Mouse (Mus musculus): ENCODE measurements at regions not wholly inside any gene's neighbourhood (a gene's known extent, or its start where the extent isn't known, plus 50 kb on each side); places are given as distances from the start of the nearest gene placed in this dataset.

DNA sequence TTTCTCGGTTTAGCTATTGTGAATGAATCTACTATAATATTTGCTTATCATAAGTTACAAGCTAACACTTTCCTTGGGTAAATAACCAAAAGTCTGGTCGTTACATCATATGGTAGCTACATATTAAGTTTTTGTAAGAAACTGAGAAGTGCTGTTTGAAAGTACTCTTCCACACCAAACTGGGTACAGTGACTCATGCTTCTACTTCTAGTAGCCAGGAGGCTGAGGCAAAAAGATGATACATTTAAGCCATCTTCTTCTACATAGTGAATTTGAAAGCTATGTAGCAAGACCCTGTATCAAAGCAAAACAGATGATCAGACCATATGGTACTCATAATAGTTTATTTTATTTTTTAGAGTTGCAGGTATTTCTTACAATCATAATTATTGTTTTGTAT lies 335.8 kb upstream of the Frg1 start:
- DNase-seq (ENCODE audit: low spot score) (no peak), ATAC-seq (no peak)
- WGBS = 91% methylated on average over 2 of the region's 2 CpGs
- Histone ChIP-seq H3K9me3 (ENCODE audit: low read length) (no peaks in the 10 kb centered on the region), H3K4me2 (ENCODE audit: low read depth, low read length) (no peak overlapping the region), H3K27ac (no peak overlapping the region), H3K4me1 (ENCODE audit: insufficient read depth, low read length) (no peaks in the 10 kb centered on the region), H3K36me3 (ENCODE audit: insufficient read depth, low read length) (no peaks in the 10 kb centered on the region), H3K9ac (replicated peaks; ENCODE audit: low read length) (no peak overlapping the region), H3K4me3 (ENCODE audit: low read length) (no peak overlapping the region), H3K27me3 (ENCODE audit: insufficient read depth, low read length) (no peaks in the 10 kb centered on the region)
- TF ChIP-seq CTCF (IDR thresholded peaks at IDR 0.05; ENCODE audit: low read depth) = no peak

DNA sequence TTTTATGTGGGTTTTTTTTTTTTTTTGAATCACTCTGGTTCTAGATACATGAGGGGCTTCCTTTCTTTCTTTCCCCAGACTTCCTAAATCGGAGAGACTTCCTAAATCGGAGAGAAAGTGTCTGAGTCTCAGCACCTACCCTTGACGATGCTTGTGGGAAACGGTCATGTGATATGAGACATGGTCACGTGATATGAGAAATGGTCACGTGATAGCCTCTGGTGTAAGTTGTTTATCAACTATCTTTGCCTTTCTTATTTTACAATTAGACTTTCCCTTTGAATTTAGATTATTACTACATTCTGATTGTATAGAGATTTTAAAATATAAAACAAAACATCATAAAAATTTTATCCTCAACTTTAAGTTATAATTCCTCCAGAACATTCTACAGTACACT lies 330.1 kb upstream of the Frg1 start:
- 96% methylated on average over 6 of the region's 6 CpGs for WGBS
- H3K9me3 ChIP-seq (ENCODE audit: low read length) = no peaks in the 10 kb centered on the region
- no peak for DNase-seq (ENCODE audit: low spot score)

DNA sequence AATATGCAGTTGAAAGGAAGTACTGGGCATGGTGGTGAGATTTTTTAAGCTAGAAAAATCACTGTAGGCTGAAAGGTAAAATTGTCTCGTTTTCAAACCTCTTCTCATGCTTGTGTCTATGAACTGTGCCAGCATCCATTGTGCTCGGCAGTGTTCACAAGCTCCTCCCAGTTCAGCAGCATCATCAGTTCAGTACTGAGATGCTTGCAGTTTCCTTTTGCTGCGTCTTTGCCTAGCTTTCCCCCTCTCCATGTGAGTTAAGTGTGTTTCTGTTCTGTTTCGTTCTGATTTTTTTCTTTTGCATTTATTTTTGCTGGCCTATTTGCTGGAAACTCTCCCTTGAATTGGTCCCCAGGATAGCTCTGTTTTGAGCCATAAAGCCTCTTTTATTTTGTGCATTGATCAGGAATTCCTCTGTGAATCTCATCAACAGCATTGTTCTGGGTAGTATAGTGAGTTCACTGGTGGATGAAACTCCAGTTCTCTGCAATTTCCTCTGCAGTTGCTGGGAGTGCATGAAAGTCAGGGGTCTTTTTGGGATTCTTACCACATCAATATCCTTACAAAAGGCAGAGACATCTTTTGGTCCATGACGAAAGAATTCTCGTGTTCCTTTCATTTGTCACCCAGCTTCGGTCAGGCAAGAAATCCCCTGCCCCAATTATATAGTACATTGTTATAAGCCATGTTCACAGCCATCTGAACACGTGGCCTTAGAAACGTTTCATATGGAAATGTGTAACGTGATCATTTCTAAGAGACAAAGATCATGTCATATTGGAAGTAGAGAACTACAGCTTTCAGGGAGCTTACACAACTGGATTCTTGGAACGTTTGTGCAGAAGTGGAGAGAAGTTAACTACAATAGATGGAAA lies 326.2 kb upstream of the Frg1 start:
- no peaks in the 10 kb centered on the region for H3K36me3 ChIP-seq (ENCODE audit: insufficient read depth, low read length)
- H3K4me3 ChIP-seq (ENCODE audit: low read length) = no peak overlapping the region
- H3K4me2 ChIP-seq (ENCODE audit: low read depth, low read length) = peak overlapping the region; percentile 27
- no peak for TF ChIP-seq CTCF (IDR thresholded peaks at IDR 0.05; ENCODE audit: low read depth)
- DNase-seq (ENCODE audit: low spot score) (peak; percentile 42), ATAC-seq (0 out of 2 replicates have a peak, but pooled peaks have one; percentile 62)
- no peaks in the 10 kb centered on the region for H3K27me3 ChIP-seq (ENCODE audit: insufficient read depth, low read length)
- no peaks in the 10 kb centered on the region for H3K9me3 ChIP-seq (ENCODE audit: low read length)
- H3K27ac ChIP-seq = no peak overlapping the region
- 19% methylated on average over 11 of the region's 11 CpGs for WGBS
- H3K4me1 ChIP-seq (ENCODE audit: insufficient read depth, low read length) = no peaks in the 10 kb centered on the region
- no peak overlapping the region for H3K9ac ChIP-seq (replicated peaks; ENCODE audit: low read length)

More for the DNA sequence above, 330.1 kb upstream of the Frg1 start:
- no peak overlapping the region for H3K9ac ChIP-seq (replicated peaks; ENCODE audit: low read length)
- H3K4me3 ChIP-seq (ENCODE audit: low read length) = no peak overlapping the region
- TF ChIP-seq CTCF (IDR thresholded peaks at IDR 0.05; ENCODE audit: low read depth) = no peak
- H3K4me2 ChIP-seq (ENCODE audit: low read depth, low read length) = no peak overlapping the region
- H3K27ac ChIP-seq = no peak overlapping the region
- no peaks in the 10 kb centered on the region for H3K36me3 ChIP-seq (ENCODE audit: insufficient read depth, low read length)
- H3K4me1 ChIP-seq (ENCODE audit: insufficient read depth, low read length) = no peaks in the 10 kb centered on the region
- no peak for ATAC-seq
- H3K27me3 ChIP-seq (ENCODE audit: insufficient read depth, low read length) = no peaks in the 10 kb centered on the region

DNA sequence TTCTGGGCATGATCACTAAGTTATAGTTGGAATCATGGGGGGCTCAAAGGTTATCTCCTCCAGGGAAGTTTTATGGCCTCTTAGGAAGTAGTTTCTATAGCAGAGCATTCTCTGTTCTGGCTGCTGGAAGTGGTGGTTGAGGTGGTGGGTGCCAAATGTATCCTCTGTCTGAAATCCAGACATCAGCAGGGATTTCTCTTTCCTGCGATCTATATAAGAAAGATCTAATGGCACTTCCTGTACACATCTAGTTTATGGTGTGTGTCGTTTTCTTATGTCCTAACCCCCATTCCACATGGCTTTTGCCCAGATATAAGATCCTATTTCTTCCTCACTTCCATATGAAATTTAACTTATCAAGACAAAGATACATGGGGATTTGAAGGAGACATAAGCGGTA lies 300.1 kb upstream of the Frg1 start:
- TF ChIP-seq CTCF (IDR thresholded peaks at IDR 0.05; ENCODE audit: low read depth) = no peak
- ATAC-seq = no peak
- H3K27ac ChIP-seq = no peak overlapping the region

DNA sequence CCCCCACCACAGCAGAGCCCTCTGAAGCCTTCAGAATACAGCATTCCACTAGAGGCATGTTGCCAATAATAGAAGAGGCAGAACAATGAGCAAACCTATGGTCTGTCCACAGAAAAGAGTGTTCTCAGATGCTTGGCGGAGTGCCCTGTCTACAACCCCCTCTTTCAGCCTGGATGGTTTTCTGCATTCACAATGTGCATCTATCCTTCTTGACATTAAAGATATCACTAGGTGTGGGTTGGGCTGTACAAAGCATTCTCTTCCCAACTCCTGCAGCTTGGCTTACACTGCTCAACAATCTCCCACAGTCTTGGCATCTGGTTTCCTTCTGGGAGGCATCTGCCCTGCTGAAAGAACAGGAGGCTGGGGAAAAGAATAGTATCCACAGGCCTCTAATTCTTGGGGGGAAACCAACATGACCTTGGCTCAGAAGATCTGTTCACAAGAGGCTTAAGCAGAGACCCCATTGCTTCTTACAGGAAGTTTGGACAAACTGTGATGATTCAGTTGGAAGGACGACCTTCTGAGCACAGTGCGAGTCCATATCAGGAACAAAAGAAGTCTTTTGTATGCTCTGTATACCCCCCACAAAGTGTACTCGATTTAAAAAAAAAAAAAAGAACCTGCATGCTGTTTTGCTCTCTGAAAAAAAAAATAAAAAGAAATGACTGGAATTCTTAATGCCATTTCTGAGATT lies 296.9 kb upstream of the Frg1 start:
- H3K4me1 ChIP-seq (ENCODE audit: insufficient read depth, low read length) = no peaks in the 10 kb centered on the region
- H3K9me3 ChIP-seq (ENCODE audit: low read length) = no peaks in the 10 kb centered on the region
- no peak overlapping the region for H3K4me2 ChIP-seq (ENCODE audit: low read depth, low read length)
- H3K9ac ChIP-seq (replicated peaks; ENCODE audit: low read length) = no peak overlapping the region
- H3K27ac ChIP-seq = no peak overlapping the region
- no peak for TF ChIP-seq CTCF (IDR thresholded peaks at IDR 0.05; ENCODE audit: low read depth)
- 24% methylated on average over 4 of the region's 4 CpGs for WGBS
- peak; percentile 93 for ATAC-seq
- H3K36me3 ChIP-seq (ENCODE audit: insufficient read depth, low read length) = no peaks in the 10 kb centered on the region
- no peak overlapping the region for H3K4me3 ChIP-seq (ENCODE audit: low read length)
- 0 out of 2 replicates have a peak, but pooled peaks cover 7% of the 10 kb centered on the region for H3K27me3 ChIP-seq (ENCODE audit: insufficient read depth, low read length)
- peak; percentile 76 for DNase-seq (ENCODE audit: low spot score)

More for the DNA sequence above, 300.1 kb upstream of the Frg1 start:
- Histone ChIP-seq H3K27me3 (ENCODE audit: insufficient read depth, low read length) (0 out of 2 replicates have a peak, but pooled peaks cover 7% of the 10 kb centered on the region), H3K4me2 (ENCODE audit: low read depth, low read length) (no peak overlapping the region), H3K9ac (replicated peaks; ENCODE audit: low read length) (no peak overlapping the region), H3K4me3 (ENCODE audit: low read length) (no peak overlapping the region), H3K9me3 (ENCODE audit: low read length) (no peaks in the 10 kb centered on the region), H3K4me1 (ENCODE audit: insufficient read depth, low read length) (no peaks in the 10 kb centered on the region), H3K36me3 (ENCODE audit: insufficient read depth, low read length) (no peaks in the 10 kb centered on the region)
- DNase-seq (ENCODE audit: low spot score) = no peak
- WGBS = 94% methylated on average over 3 of the region's 3 CpGs

DNA sequence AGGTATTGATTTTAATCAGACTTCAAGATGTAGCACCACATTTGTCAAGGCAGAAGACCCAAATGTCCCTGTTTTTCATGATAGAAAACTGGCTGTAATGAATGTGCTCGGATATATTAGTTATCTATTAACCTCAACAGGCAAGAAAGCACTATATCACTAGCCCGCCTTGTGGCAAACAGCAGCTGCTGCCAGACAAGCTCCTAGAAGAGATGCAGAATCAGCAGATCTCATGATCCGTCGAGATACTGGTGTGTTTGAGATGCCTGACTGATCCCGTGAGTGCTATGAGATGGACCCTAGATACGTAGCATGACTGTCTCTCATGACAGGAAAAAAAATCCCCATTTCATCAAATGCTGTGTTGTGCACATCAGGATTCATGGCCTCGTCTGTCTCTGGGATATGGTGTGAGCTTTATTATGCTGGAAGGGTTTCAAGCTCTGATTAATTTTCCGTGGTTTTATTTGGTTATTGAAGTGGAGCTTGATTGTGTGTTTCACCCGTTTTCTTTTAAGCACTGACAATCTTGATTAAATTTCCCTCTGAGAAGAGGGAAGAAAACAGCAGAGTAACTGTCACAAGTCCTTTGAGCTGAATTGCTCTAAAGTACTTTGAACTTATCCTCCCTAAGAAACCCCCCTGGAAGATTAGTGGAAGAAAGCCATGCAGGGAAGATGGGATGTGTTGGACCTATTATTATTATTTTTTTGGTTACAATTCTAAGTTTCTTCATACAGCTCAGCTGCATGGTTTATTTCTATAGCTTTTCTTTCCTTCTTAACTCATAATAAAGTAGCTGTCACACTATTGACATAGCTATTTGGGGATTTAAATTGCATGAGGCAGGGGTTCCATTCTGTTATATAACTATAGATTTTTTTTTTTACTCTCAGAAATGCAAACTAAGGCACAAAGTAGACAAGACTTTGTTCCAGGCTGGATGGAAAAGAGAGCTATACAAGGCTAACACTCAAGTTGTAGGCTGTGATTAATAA lies 287.4 kb upstream of the Frg1 start:
- H3K4me2 ChIP-seq (ENCODE audit: low read depth, low read length) = no peak overlapping the region
- DNase-seq (ENCODE audit: low spot score) (peak; percentile 13), ATAC-seq (no peak)
- no peaks in the 10 kb centered on the region for H3K27me3 ChIP-seq (ENCODE audit: insufficient read depth, low read length)
- H3K36me3 ChIP-seq (ENCODE audit: insufficient read depth, low read length) = no peaks in the 10 kb centered on the region
- peak; percentile 23; the same call in 1 of the 2 replicates for TF ChIP-seq CTCF (IDR thresholded peaks at IDR 0.05; ENCODE audit: low read depth)
- H3K9ac ChIP-seq (replicated peaks; ENCODE audit: low read length) = no peak overlapping the region
- H3K27ac ChIP-seq = no peak overlapping the region
- WGBS = 29% methylated on average over 9 of the region's 9 CpGs
- H3K4me1 ChIP-seq (ENCODE audit: insufficient read depth, low read length) = no peaks in the 10 kb centered on the region
- H3K4me3 ChIP-seq (ENCODE audit: low read length) = no peak overlapping the region
- H3K9me3 ChIP-seq (ENCODE audit: low read length) = no peaks in the 10 kb centered on the region

Measured in hindbrain, postnatal 0 days (tissue).